Mouse (Mus musculus) midbrain, embryonic 13.5 days (tissue): ENCODE results near the gene Akr1b10. TPM values are rescaled to one million over a fixed set of nuclear protein-coding genes. Genes with fewer than 3 reads are reported as not detected.
"Not testable (repeated sequence)": the region's sequence is repeated elsewhere in the genome, so short reads cannot be mapped to it uniquely, and the experiment has no call there.

Source experiments
- ATAC-seq: fragments of 200-750 bp; cut with Nextera tagmentation; 2 replicates; pipeline ENCODE4 v1.8.0; 2017; ENCODE audit warnings: mild to moderate bottlenecking, moderate TSS enrichment, moderate library complexity
- H3K27ac ChIP-seq: fragments of 300-500 bp; sonication (generic); 2 replicates; pipeline ENCODE4 v1.5.1; 2015; ENCODE audit warnings: inconsistent platforms, mild to moderate bottlenecking, moderate library complexity
- H3K27me3 ChIP-seq: fragments of 300-500 bp; sonication (generic); 2 replicates; pipeline ENCODE4 v1.6.1; 2015; ENCODE audit warnings: mild to moderate bottlenecking, inconsistent platforms
- H3K36me3 ChIP-seq: fragments of 300-500 bp; sonication (generic); 2 replicates; pipeline ENCODE4 v1.6.1; 2015; ENCODE audit warnings: mild to moderate bottlenecking, inconsistent platforms
- H3K4me1 ChIP-seq: fragments of 300-500 bp; sonication (generic); replicated peaks from 2 replicates; pipeline ENCODE4 v1.6.1; 2015; ENCODE audit warnings: inconsistent platforms
- H3K4me2 ChIP-seq: fragments of 300-500 bp; sonication (generic); replicated peaks from 2 replicates; pipeline ENCODE4 v1.6.1; 2015; ENCODE audit warnings: moderate library complexity, mild to moderate bottlenecking, inconsistent platforms
- H3K4me3 ChIP-seq: fragments of 300-500 bp; sonication (generic); replicated peaks from 2 replicates; pipeline ENCODE4 v1.5.1; 2015; ENCODE audit warnings: mild to moderate bottlenecking, inconsistent platforms
- H3K9ac ChIP-seq: fragments of 300-500 bp; sonication (generic); replicated peaks from 2 replicates; pipeline ENCODE4 v1.6.1; 2015; ENCODE audit warnings: mild to moderate bottlenecking, inconsistent platforms
- H3K9me3 ChIP-seq: fragments of 300-500 bp; sonication (generic); 2 replicates; pipeline ENCODE4 v1.6.1; 2016; ENCODE audit warnings: mild to moderate bottlenecking, inconsistent platforms
- WGBS: fragments of 180-500 bp; shearing (Covaris S2); methylation state at CpG from one replicate; pipeline ENCODE4 v1.1.7; 2015; 5-methylcytosine and 5-hydroxymethylcytosine counted together
- polyA plus RNA-seq: library from polyadenylated mRNA; unstranded; fragments of >200 nt; fragmentation: Nextera tagmentation; extraction: Ambion mirVana; gene quantifications from 2 replicates; pipeline ENCODE4 v1.2.1, GENCODE M21; 2015

Akr1b10 gene
- polyA plus RNA-seq, 1 experiment from 2014 or later, result 8.1 TPM

GRCm38 (mm10) chr6:34352401-34352800 lies 31.6 kb upstream of the Akr1b10 start:
- no peak overlapping the region for H3K27ac ChIP-seq
- H3K4me2 ChIP-seq, result no peak overlapping the region
- H3K9ac ChIP-seq, result no peak overlapping the region
- H3K27me3 ChIP-seq, result no peaks in the 10 kb centered on the region
- WGBS, result 88% methylated on average over 3 of the region's 3 CpGs
- no peak overlapping the region for H3K4me3 ChIP-seq
- H3K4me1 ChIP-seq, result peaks cover 8% of the 10 kb centered on the region
- H3K36me3 ChIP-seq, result no peaks in the 10 kb centered on the region
- H3K9me3 ChIP-seq, result no peaks in the 10 kb centered on the region
- ATAC-seq, result no peak

DNA sequence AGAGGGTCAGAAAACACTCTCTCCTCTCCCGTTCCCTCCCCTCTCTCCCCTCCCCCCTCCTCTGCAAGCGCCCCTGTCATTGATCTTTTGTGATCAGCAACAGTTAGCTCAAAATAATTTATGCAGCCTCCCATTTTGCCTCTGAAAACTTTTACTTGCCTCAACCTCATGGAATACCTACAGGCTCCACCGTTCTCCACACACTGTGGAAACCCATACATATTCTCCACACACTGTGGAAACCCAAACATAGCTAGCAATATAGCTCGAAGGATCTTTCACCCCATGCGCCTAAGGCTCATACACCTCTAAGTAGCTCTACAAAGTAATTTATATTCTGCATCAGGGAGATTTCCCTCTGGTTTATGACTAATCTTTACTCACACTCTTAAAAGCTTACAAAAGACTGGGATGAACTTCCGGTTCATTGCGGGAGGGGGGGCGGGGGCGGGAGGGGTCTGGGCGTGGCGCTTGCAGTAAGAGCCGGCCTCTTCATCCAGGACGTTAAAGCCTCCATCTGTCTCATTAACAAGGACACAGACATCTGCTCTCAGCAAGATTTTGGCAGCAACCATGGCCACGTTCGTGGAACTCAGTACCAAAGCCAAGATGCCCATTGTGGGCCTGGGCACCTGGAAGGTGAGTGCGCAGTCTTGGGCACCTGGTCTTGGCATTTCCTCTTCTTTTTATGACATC lies 30.2 kb upstream of the Akr1b10 start, which contains the start of gene Akr1b8:
TSS of gene Akr1b8 (plus strand) at position 462 of the 696 bp plus-strand sequence.
- H3K4me2 ChIP-seq, result peak within 1 kb of the TSS; percentile 49
- H3K27ac ChIP-seq, result no peak within 1 kb of the TSS
- H3K9me3 ChIP-seq, result no peaks in the 10 kb centered on the region
- WGBS, result 11% methylated on average over 16 of the region's 16 CpGs
- peaks cover 8% of the 10 kb centered on the region for H3K4me1 ChIP-seq
- H3K27me3 ChIP-seq, result no peaks in the 10 kb centered on the region
- H3K36me3 ChIP-seq, result no peaks in the 10 kb centered on the region
- peak within 1 kb of the TSS; percentile 22 for H3K4me3 ChIP-seq
- no peak within 1 kb of the TSS for H3K9ac ChIP-seq
- ATAC-seq, result peak; percentile 60; the same call in 1 of the 2 replicates

DNA sequence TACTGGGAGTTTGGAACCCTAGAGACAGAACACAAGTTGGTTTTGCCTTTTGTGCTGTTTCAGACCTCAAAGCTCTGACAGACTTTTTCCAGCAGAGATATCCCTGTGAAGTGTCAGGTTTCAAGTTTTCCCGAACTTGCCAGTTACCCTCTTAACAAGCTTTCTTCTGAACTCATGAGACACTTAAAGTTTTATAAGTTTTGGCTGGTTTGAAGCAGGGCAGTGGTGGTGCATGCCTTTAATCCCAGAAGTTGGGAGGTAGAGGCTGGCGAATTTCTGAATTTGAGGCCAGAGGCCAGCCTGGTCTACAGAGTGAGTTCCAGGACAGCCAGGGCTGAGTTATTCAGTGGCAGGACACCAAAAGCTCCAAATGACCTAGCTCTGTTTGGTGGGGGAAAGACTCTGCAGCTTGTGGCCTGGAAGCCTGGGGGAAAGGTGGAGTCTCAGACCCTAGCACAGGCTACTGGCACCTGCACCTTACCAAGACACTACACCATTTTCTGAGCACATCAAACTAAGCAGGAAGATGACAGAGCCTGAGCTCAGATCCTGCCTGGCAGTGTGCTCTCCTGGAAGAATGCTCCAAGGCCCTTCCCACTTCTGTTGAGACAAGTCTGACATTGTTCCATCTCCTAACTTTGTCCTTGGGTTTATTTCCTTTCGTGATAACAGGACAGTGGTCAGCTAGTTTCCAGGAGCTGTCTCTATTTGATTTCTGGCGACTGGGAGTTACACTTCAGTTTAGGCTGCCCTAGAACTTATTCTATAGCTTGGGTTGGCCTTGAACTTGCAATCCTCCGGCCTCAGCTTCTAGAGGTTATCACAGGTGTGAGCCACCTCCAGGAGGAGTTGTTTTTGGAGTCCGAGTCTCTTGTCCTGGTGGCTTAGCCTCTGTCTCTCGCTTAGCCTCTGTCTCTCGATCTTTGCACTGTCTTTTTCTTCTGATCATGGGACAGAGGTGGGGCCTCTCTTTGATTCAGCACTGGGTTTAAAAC lies 29.4 kb upstream of the Akr1b10 start:
- Histone ChIP-seq H3K36me3 (no peaks in the 10 kb centered on the region), H3K27me3 (no peaks in the 10 kb centered on the region), H3K4me3 (0 out of 2 replicates have a peak overlapping the region, but pooled peaks have one; percentile 22), H3K9ac (no peak overlapping the region), H3K27ac (no peak overlapping the region), H3K4me2 (peak overlapping the region; percentile 49), H3K4me1 (peaks cover 8% of the 10 kb centered on the region), H3K9me3 (no peaks in the 10 kb centered on the region)
- 80% methylated on average over 8 of the region's 8 CpGs for WGBS
- no peak for ATAC-seq

DNA sequence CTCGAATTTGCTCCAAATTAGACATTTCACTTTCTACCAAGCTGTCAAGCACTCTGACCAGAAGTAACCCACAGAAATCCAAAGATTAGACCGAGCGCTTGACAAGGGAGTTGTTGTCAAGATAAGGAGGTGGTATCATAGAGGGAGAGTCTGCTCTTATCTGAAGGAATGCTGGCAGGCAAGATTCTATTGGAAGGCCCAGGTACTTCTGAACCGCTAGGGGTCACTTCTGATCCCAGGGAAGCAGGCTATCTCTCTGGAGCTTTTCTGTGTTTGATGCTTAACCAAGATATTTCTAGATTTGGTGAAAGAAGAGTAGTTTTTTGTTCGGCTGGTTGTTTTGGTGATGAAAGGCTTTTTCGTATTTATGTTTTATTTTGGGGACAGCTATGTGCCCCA lies 28.7 kb upstream of the Akr1b10 start:
- Histone ChIP-seq H3K9me3 (no peaks in the 10 kb centered on the region), H3K36me3 (no peaks in the 10 kb centered on the region), H3K27ac (no peak overlapping the region), H3K9ac (no peak overlapping the region), H3K4me3 (no peak overlapping the region), H3K4me2 (no peak overlapping the region), H3K4me1 (peaks cover 8% of the 10 kb centered on the region), H3K27me3 (no peaks in the 10 kb centered on the region)
- no peak for ATAC-seq
- 85% methylated on average over 6 of the region's 6 CpGs for WGBS

DNA sequence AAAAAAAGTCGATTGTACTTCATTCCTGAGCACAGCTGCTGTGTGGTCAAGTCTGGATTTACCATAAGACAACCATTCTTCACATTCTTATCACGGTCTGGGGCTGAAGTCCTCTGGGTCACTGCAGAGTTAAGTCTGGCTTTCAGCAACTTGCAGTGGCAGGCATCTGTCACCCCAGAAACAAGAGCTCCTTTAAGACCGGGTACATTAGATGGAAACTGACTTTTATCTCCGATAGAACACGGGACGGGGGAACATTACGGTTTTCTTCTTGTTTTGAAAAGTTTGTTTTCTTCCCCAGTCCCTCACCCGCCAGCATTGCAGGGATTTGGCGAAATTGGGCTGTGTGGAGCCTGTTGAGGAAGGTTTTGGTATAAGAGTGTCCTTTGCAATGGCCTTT lies 28.2 kb upstream of the Akr1b10 start:
- H3K4me3 ChIP-seq, result no peak overlapping the region
- H3K4me1 ChIP-seq, result peaks cover 8% of the 10 kb centered on the region
- H3K27me3 ChIP-seq, result no peaks in the 10 kb centered on the region
- WGBS, result 88% methylated on average over 9 of the region's 9 CpGs
- no peaks in the 10 kb centered on the region for H3K9me3 ChIP-seq
- ATAC-seq, result no peak
- no peaks in the 10 kb centered on the region for H3K36me3 ChIP-seq
- no peak overlapping the region for H3K4me2 ChIP-seq
- H3K27ac ChIP-seq, result no peak overlapping the region
- no peak overlapping the region for H3K9ac ChIP-seq

GRCm38 (mm10) chr6:34364217-34365136 lies 19.5 kb upstream of the Akr1b10 start:
- H3K27me3 ChIP-seq, result no peaks in the 10 kb centered on the region
- H3K4me3 ChIP-seq, result no peak overlapping the region
- no peaks in the 10 kb centered on the region for H3K36me3 ChIP-seq
- H3K9ac ChIP-seq, result no peak overlapping the region
- no peak for ATAC-seq
- H3K4me1 ChIP-seq, result peaks cover 6% of the 10 kb centered on the region; the same call in 1 of the 2 replicates
- no peak overlapping the region for H3K4me2 ChIP-seq
- H3K9me3 ChIP-seq, result no peaks in the 10 kb centered on the region
- WGBS, result 88% methylated on average over 12 of the region's 12 CpGs
- no peak overlapping the region for H3K27ac ChIP-seq

DNA sequence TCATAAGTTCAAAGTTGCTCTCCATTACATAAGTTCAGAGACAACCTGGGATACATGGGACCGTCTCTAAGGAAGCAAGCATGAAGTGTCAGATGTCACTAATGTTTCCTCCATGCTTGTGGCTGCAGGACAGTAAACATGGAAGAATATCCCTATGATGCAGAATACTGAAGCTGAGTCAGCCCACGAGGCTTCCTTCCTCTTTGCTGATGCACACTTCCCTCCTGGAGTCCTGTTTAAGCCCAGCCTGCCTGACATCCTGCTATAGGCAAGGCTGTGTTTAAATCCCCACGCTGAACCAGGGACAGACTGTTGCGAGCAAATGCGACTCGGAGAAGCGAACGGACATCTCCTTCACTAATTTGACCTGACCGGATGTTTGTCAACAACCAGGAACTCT lies 16.0 kb upstream of the Akr1b10 start:
- no peak for ATAC-seq
- Histone ChIP-seq H3K27ac (no peak overlapping the region), H3K4me1 (peaks cover 6% of the 10 kb centered on the region; the same call in 1 of the 2 replicates), H3K9me3 (no peaks in the 10 kb centered on the region), H3K4me2 (no peak overlapping the region), H3K9ac (no peak overlapping the region), H3K36me3 (no peaks in the 10 kb centered on the region), H3K27me3 (no peaks in the 10 kb centered on the region), H3K4me3 (no peak overlapping the region)
- WGBS, result 84% methylated on average over 9 of the region's 9 CpGs

DNA sequence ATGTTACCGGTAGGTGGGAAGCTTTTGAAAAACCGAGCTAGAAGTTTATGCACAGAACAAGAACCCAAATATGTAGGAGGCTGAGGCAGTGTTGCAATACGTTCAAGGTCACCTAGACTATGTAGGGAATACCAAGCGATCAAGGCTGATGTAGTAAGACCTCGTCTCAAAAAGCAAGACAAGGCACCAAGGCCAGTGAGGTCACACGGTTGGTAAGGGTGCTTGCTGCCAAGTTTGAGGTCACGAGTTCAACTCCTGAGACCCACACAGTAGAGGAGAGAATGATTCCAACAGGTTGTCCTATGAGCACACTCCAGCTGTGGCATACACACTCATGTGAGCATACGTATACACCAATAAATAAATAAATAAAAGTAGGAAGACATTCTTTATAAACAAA lies 13.9 kb upstream of the Akr1b10 start:
- Histone ChIP-seq H3K27ac (no peak overlapping the region), H3K36me3 (no peaks in the 10 kb centered on the region), H3K9me3 (no peaks in the 10 kb centered on the region), H3K27me3 (no peaks in the 10 kb centered on the region), H3K4me2 (no peak overlapping the region), H3K9ac (no peak overlapping the region), H3K4me1 (peaks cover 6% of the 10 kb centered on the region; the same call in 1 of the 2 replicates), H3K4me3 (no peak overlapping the region)
- ATAC-seq, result no peak
- 80% methylated on average over 8 of the region's 8 CpGs for WGBS

- Histone ChIP-seq H3K9ac (no peak overlapping the region), H3K9me3 (no peaks in the 10 kb centered on the region), H3K4me3 (no peak overlapping the region), H3K27ac (no peak overlapping the region), H3K36me3 (no peaks in the 10 kb centered on the region), H3K27me3 (no peaks in the 10 kb centered on the region), H3K4me1 (peaks cover 6% of the 10 kb centered on the region; the same call in 1 of the 2 replicates), H3K4me2 (peak overlapping the region; percentile 27; the same call in 1 of the 2 replicates)
- no peak for ATAC-seq
- 22% methylated on average over 18 of the region's 18 CpGs for WGBS
Measured at GRCm38 (mm10) chr6:34371700-34372351, 12.2 kb upstream of the Akr1b10 start.

DNA sequence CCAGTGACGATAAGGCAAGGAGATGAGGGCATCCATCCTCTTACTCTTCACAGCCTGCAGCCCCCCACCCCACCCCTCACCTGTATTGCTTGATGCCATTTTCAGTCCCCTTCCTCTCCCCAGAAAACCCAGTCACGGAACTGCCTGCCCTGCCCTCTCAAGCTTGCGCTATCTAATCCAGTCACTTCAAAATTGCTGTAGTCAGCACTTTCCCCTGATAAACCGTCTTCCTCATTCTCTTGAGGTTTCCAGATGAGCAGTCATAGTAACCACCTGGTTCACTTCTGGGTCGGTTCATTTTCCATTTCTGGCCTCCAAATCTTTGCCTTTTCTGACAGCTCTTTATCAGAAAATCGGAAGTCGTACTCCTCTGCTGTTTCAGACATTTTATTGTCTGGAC lies 10.2 kb upstream of the Akr1b10 start:
- H3K9me3 ChIP-seq, result no peaks in the 10 kb centered on the region
- H3K27ac ChIP-seq, result no peak overlapping the region
- H3K4me2 ChIP-seq, result no peak overlapping the region
- H3K4me3 ChIP-seq, result no peak overlapping the region
- H3K9ac ChIP-seq, result no peak overlapping the region
- WGBS, result 77% methylated on average over 7 of the region's 7 CpGs
- H3K36me3 ChIP-seq, result no peaks in the 10 kb centered on the region
- no peaks in the 10 kb centered on the region for H3K27me3 ChIP-seq
- ATAC-seq, result no peak
- peaks cover 3% of the 10 kb centered on the region; the same call in 1 of the 2 replicates for H3K4me1 ChIP-seq

DNA sequence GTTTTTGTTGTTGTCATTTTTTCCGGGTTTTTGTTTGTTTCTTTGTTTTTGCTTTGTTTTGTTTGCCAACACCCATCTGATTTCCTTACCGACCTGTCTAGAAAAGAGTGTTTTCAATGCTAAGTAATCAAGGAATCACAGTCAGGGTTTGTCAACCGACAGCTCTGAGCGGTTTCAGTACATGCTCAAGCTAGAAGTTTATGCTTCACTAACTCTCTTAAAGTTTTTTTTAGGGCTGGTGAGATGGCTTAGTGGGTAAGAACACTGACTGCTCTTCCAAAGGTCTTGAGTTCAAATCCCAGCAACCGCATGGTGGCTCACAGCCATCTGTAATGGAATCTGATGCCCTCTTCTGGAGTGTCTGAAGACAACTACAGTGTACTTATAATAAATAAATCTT lies 8.1 kb upstream of the Akr1b10 start:
- H3K9ac ChIP-seq, H3K4me1 ChIP-seq, ATAC-seq, H3K4me3 ChIP-seq, H3K9me3 ChIP-seq, H3K36me3 ChIP-seq, H3K27ac ChIP-seq, H3K27me3 ChIP-seq, H3K4me2 ChIP-seq: not testable (repeated sequence)
- 83% methylated on average over 5 of the region's 5 CpGs for WGBS
